Mouse (Mus musculus) liver, embryonic 16.5 days (tissue): ENCODE results near the gene Mybphl. TPM values are rescaled to one million over a fixed set of nuclear protein-coding genes. Genes with fewer than 3 reads are reported as not detected.

Experiments used
- ATAC-seq: fragments of 200-750 bp; cut with Nextera tagmentation; 2 replicates; pipeline ENCODE4 v1.8.0; 2017; ENCODE audit warnings: low read depth, mild to moderate bottlenecking, moderate number of reproducible peaks, moderate library complexity
- H3K27ac ChIP-seq: fragments of 300-500 bp; sonication (generic); 2 replicates; pipeline ENCODE4 v1.5.1; 2014; ENCODE audit warnings: mild to moderate bottlenecking, low read length
- H3K27me3 ChIP-seq: fragments of 300-500 bp; sonication (generic); 2 replicates; pipeline ENCODE4 v1.6.1; 2014; ENCODE audit warnings: low read depth, low read length, mixed read lengths; ENCODE audit not compliant: control insufficient read depth, insufficient read depth
- H3K36me3 ChIP-seq: fragments of 300-500 bp; sonication (generic); 2 replicates; pipeline ENCODE4 v1.6.1; 2014; ENCODE audit warnings: mild to moderate bottlenecking; ENCODE audit not compliant: control insufficient read depth, insufficient read depth
- H3K4me1 ChIP-seq: fragments of 300-500 bp; sonication (generic); 2 replicates; pipeline ENCODE4 v1.6.1; 2014; ENCODE audit warnings: low read depth, low read length, mixed read lengths; ENCODE audit not compliant: control insufficient read depth
- H3K4me2 ChIP-seq: fragments of 300-500 bp; sonication (generic); 2 replicates; pipeline ENCODE4 v1.6.1; 2014; ENCODE audit warnings: low read depth, low read length, mixed read lengths
- H3K4me3 ChIP-seq: fragments of 300-500 bp; sonication (generic); 2 replicates; pipeline ENCODE4 v1.5.1; 2014; ENCODE audit warnings: low read depth, mild to moderate bottlenecking, low read length
- H3K9ac ChIP-seq: fragments of 300-500 bp; sonication (generic); 2 replicates; pipeline ENCODE4 v1.6.1; 2014; ENCODE audit warnings: low read depth, low read length
- H3K9me3 ChIP-seq: fragments of 300-500 bp; sonication (generic); replicated peaks from 2 replicates; pipeline ENCODE4 v1.6.1; 2016; ENCODE audit warnings: low read length; ENCODE audit not compliant: control insufficient read depth
- WGBS: fragments of 180-500 bp; shearing (Covaris S2); extraction: QIAGEN DNeasy Blood & Tissue Kit; methylation state at CpG from one replicate; pipeline ENCODE4 v1.1.7; 2014; ENCODE audit not compliant: insufficient replicate concordance; 5-methylcytosine and 5-hydroxymethylcytosine counted together
- polyA plus RNA-seq: library from polyadenylated mRNA; unstranded; fragments of >200 nt; fragmentation: Nextera tagmentation; extraction: Ambion mirVana; gene quantifications from 2 replicates; pipeline ENCODE4 v1.2.1, GENCODE M21; 2015

The Mybphl gene
- polyA plus RNA-seq, 1 experiment from 2014 or later, result 1.0 TPM

- no peak for ATAC-seq
- H3K27ac ChIP-seq, result no peak overlapping the region
- no peak overlapping the region for H3K4me3 ChIP-seq
- WGBS, result 46% methylated on average over 5 of the region's 5 CpGs
- H3K36me3 ChIP-seq, result no peaks in the 10 kb centered on the region
- peaks cover 9% of the 10 kb centered on the region for H3K27me3 ChIP-seq
- no peak overlapping the region for H3K9ac ChIP-seq
- no peak overlapping the region for H3K4me2 ChIP-seq
- peaks cover under 1% of the 10 kb centered on the region; the same call in 1 of the 2 replicates for H3K4me1 ChIP-seq
- H3K9me3 ChIP-seq, result peaks cover 8% of the 10 kb centered on the region; the same call in 1 of the 2 replicates
Measured at GRCm38 (mm10) chr3:108410359-108410714, 45.6 kb downstream of the Mybphl start.

GRCm38 (mm10) chr3:108411026-108411753, 46.5 kb downstream of the Mybphl start:
- no peak overlapping the region for H3K9ac ChIP-seq
- H3K9me3 ChIP-seq, result peaks cover 8% of the 10 kb centered on the region; the same call in 1 of the 2 replicates
- H3K27ac ChIP-seq, result no peak overlapping the region
- H3K4me2 ChIP-seq, result no peak overlapping the region
- H3K36me3 ChIP-seq, result no peaks in the 10 kb centered on the region
- peaks cover 5% of the 10 kb centered on the region for H3K4me1 ChIP-seq
- WGBS, result 52% methylated on average over 5 of the region's 5 CpGs
- no peak overlapping the region for H3K4me3 ChIP-seq
- peaks cover 17% of the 10 kb centered on the region for H3K27me3 ChIP-seq
- no peak for ATAC-seq

- no peak for ATAC-seq
- no peak overlapping the region for H3K9ac ChIP-seq
- H3K36me3 ChIP-seq, result no peaks in the 10 kb centered on the region
- H3K9me3 ChIP-seq, result peaks cover 8% of the 10 kb centered on the region; the same call in 1 of the 2 replicates
- H3K4me3 ChIP-seq, result no peak overlapping the region
- no peak overlapping the region for H3K4me2 ChIP-seq
- peaks cover 5% of the 10 kb centered on the region for H3K4me1 ChIP-seq
- 71% methylated on average over 8 of the region's 8 CpGs for WGBS
- peaks cover 23% of the 10 kb centered on the region for H3K27me3 ChIP-seq
- no peak overlapping the region for H3K27ac ChIP-seq
Measured at GRCm38 (mm10) chr3:108411754-108412121, 47.0 kb downstream of the Mybphl start.

GRCm38 (mm10) chr3:108413634-108414360, 49.1 kb downstream of the Mybphl start:
- no peak overlapping the region for H3K27ac ChIP-seq
- no peak overlapping the region for H3K4me2 ChIP-seq
- WGBS, result 89% methylated on average over 35 of the region's 35 CpGs
- peaks cover 8% of the 10 kb centered on the region; the same call in 1 of the 2 replicates for H3K9me3 ChIP-seq
- H3K27me3 ChIP-seq, result peaks cover 27% of the 10 kb centered on the region
- no peaks in the 10 kb centered on the region for H3K36me3 ChIP-seq
- H3K4me1 ChIP-seq, result peaks cover 5% of the 10 kb centered on the region
- H3K4me3 ChIP-seq, result no peak overlapping the region
- no peak overlapping the region for H3K9ac ChIP-seq
- ATAC-seq, result no peak

GRCm38 (mm10) chr3:108414857-108415830, 50.4 kb downstream of the Mybphl start, which contains the start of gene Celsr2:
Gene Celsr2 (minus strand): TSS chr3:108415552.
- WGBS, result 8% methylated on average over 67 of the region's 67 CpGs
- Histone ChIP-seq H3K27me3 (peaks cover 27% of the 10 kb centered on the region), H3K4me1 (peaks cover 5% of the 10 kb centered on the region), H3K9me3 (peaks cover 8% of the 10 kb centered on the region; the same call in 1 of the 2 replicates), H3K4me3 (peak within 1 kb of the TSS; percentile 62), H3K4me2 (peak within 1 kb of the TSS; percentile 96), H3K36me3 (no peaks in the 10 kb centered on the region), H3K27ac (no peak within 1 kb of the TSS), H3K9ac (peak within 1 kb of the TSS; percentile 58)
- no peak; the same call in 1 of the 2 replicates for ATAC-seq

- Histone ChIP-seq H3K9me3 (peaks cover 8% of the 10 kb centered on the region; the same call in 1 of the 2 replicates), H3K36me3 (no peaks in the 10 kb centered on the region), H3K4me1 (peaks cover 5% of the 10 kb centered on the region), H3K4me2 (peak overlapping the region; percentile 96), H3K27ac (no peak overlapping the region), H3K27me3 (peaks cover 27% of the 10 kb centered on the region), H3K9ac (peak overlapping the region; percentile 58), H3K4me3 (peak overlapping the region; percentile 62)
- ATAC-seq, result peak; percentile 75
- under 1% methylated on average over 48 of the region's 48 CpGs for WGBS
Measured at GRCm38 (mm10) chr3:108415831-108416223, 51.1 kb downstream of the Mybphl start.

GRCm38 (mm10) chr3:108423006-108423405, 58.3 kb downstream of the Mybphl start:
- Histone ChIP-seq H3K4me2 (no peak overlapping the region), H3K9me3 (no peaks in the 10 kb centered on the region), H3K4me3 (no peak overlapping the region), H3K27ac (no peak overlapping the region), H3K36me3 (peaks cover 24% of the 10 kb centered on the region), H3K27me3 (no peaks in the 10 kb centered on the region), H3K4me1 (no peaks in the 10 kb centered on the region), H3K9ac (no peak overlapping the region)
- 41% methylated on average over 6 of the region's 6 CpGs for WGBS
- no peak for ATAC-seq
